Mouse (Mus musculus) adrenal gland (tissue): ENCODE data around the gene Marveld3.

Source experiments
- intact Hi-C: fragments of 180-260 bp; cut with DNase I; formaldehyde crosslinking; loops from one replicate; pipeline ENCODE4 v1.15.1; 2025
- long read RNA-seq, 2 experiments: library from polyadenylated mRNA; unstranded; transcript quantifications; one replicate each; pipeline ENCODE4 v2.0.0; 2020; ENCODE audit warnings: borderline replicate concordance in 1 of 2; ENCODE audit not compliant: insufficient replicate concordance in 1 of 2

Gene Marveld3
- long read RNA-seq, experiment 1, result 0 reads
- long read RNA-seq, experiment 2, result 0 reads

GRCm38 (mm10) chr8:109961693-109962367 lies at the start of gene Marveld3:
Gene Marveld3, minus strand, starts transcription at chr8:109962203.
- intact Hi-C loops, result no loop called here

- intact Hi-C loops, result loop anchor here (2.0 kb wide), 2 partner anchors 40 to 60 kb away; no protein-coding TSS in a partner anchor
These were observed 48.9 kb upstream of the Marveld3 start for GRCm38 (mm10) chr8:110010868-110011267.

GRCm38 (mm10) chr8:110008995-110009446 lies 47.0 kb upstream of the Marveld3 start:
- intact Hi-C loops, result no loop called here

GRCm38 (mm10) chr8:110008228-110008994 lies 46.4 kb upstream of the Marveld3 start:
- intact Hi-C loops, result no loop called here

- intact Hi-C loops, result no loop called here
These were observed 44.5 kb upstream of the Marveld3 start for GRCm38 (mm10) chr8:110006312-110007023.

GRCm38 (mm10) chr8:110004300-110004699 lies 42.3 kb upstream of the Marveld3 start:
- intact Hi-C loops, result no loop called here

GRCm38 (mm10) chr8:110002953-110003352 lies 41.0 kb upstream of the Marveld3 start:
- intact Hi-C loops, result no loop called here

- intact Hi-C loops, result no loop called here
These were observed 38.0 kb upstream of the Marveld3 start for GRCm38 (mm10) chr8:109999974-110000373.

GRCm38 (mm10) chr8:109998066-109998465 lies 36.1 kb upstream of the Marveld3 start:
- intact Hi-C loops, result no loop called here

- intact Hi-C loops, result no loop called here
These were observed 35.4 kb upstream of the Marveld3 start for GRCm38 (mm10) chr8:109997381-109997780.

- intact Hi-C loops, result no loop called here
These were observed 30.9 kb upstream of the Marveld3 start for GRCm38 (mm10) chr8:109992951-109993350.

- intact Hi-C loops, result no loop called here
These were observed 30.2 kb upstream of the Marveld3 start for GRCm38 (mm10) chr8:109992166-109992565.

GRCm38 (mm10) chr8:109990224-109990623 lies 28.2 kb upstream of the Marveld3 start, which contains the start of gene Tat:
Gene Tat, plus strand, starts transcription at chr8:109990437.
- intact Hi-C loops, result no loop called here

- intact Hi-C loops, result no loop called here
These were observed 27.1 kb upstream of the Marveld3 start for GRCm38 (mm10) chr8:109989151-109989550.

- intact Hi-C loops, result no loop called here
These were observed 25.8 kb upstream of the Marveld3 start for GRCm38 (mm10) chr8:109987776-109988175.

GRCm38 (mm10) chr8:109986384-109986783 lies 24.4 kb upstream of the Marveld3 start:
- intact Hi-C loops, result no loop called here

GRCm38 (mm10) chr8:109983944-109984343 lies 21.9 kb upstream of the Marveld3 start:
- intact Hi-C loops, result no loop called here

- intact Hi-C loops, result no loop called here
These were observed 20.5 kb upstream of the Marveld3 start for GRCm38 (mm10) chr8:109982386-109983105.

- intact Hi-C loops, result no loop called here
These were observed 17.3 kb upstream of the Marveld3 start for GRCm38 (mm10) chr8:109979339-109979738.

- intact Hi-C loops, result no loop called here
These were observed 10.9 kb upstream of the Marveld3 start for GRCm38 (mm10) chr8:109972901-109973300.

GRCm38 (mm10) chr8:109970323-109970722 lies 8.3 kb upstream of the Marveld3 start:
- intact Hi-C loops, result loop anchor here (2.0 kb wide), 2 partner anchors 40 to 100 kb away; no protein-coding TSS in a partner anchor
